Mouse (Mus musculus): ENCODE results near the gene Fhad1.

Fhad1 gene

DNA sequence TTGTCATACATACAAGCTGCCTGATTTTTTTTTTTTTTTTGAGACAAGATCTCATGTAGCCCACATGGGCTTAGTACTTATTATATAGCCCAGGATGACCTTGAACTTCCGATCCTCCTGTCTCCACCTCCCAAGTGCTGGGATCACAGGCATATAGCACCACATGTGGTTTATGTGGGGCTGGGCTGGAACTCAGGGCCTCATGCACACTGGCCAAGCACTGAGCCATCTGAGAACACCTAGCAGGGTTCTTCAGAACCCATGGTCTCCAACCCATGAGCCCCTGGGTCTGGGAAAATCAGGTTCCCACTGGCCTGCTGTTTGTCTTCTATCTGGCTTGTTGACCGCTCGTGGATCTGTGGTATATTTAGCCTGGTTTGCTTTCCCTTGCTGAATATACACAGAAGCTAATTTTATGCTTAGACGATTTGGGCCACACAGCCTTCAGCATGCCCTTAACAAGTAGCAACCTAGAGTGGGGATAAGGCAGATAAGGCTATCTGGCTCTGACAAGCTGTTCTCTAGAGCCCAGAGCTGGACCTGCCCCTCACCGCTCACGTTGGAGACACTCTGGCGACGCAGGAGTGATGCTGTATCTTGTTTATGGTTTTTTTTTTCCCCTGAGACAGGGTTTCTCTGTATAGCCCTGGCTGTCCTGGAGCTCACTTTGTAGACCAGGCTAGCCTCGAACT is 24.9 kb upstream of the Fhad1 start:
- DNase-seq (ENCODE audit: low read depth), result no peak

DNA sequence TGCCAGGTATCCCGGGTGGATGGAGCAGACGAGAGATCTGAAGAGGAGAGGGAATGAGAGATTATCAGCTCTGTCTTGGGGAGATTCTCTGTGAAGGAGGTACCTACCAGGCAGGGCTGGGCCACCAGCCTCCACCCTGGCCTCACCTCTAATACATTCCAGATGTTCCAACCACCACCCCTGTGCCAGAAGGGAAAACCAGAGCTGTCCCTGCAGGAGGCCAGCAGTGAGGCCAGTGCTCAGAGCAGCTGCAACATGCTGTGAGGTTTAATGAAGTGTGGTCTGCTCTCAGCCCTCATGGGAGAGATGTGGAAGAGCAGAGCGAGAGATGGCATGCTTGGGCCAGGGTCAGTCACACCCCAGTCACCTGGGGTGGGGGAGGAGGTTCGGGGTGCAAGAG is 23.0 kb upstream of the Fhad1 start:
- DNase-seq (ENCODE audit: low read depth), result no peak

DNA sequence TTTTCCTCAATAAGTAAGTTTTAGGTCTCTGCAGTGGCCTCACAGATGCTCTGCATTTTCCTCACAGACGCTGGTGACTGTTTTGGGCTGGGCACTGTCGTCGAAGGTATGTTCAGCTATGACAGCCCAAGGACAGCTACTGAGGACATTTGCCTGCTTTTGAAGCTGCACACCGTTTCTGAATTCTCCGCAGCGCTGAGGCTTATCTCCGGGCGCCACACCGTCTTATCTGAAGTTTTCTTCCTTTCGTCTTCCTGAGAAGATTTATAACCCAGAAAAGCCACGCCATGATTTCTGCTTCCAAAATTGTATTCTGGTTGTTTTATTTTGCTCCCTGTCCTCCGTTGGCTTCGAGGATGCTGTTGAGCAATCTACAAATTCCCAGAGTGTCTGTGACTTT is 13.7 kb upstream of the Fhad1 start:
- no peak for DNase-seq (ENCODE audit: low read depth)

DNA sequence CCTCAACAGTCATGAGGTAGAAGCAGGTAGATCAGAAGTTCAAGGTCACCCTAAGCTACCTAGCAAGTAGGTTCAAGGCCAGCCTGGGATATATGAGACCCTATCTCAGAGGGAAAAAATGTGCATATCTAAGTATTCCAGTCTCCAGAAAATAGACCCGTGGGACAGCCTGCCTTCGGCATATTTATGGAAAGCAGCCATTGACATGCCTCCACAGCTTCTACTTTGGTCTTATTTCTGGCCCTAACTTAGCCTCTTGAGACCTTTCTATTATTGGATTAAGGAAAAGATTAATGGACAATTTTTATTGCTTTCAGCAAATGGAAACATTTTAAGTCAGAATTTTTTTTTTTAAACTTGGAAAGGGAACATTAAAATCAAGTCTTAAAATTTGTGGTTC is 12.1 kb upstream of the Fhad1 start:
- no peak for DNase-seq (ENCODE audit: low read depth)

DNA sequence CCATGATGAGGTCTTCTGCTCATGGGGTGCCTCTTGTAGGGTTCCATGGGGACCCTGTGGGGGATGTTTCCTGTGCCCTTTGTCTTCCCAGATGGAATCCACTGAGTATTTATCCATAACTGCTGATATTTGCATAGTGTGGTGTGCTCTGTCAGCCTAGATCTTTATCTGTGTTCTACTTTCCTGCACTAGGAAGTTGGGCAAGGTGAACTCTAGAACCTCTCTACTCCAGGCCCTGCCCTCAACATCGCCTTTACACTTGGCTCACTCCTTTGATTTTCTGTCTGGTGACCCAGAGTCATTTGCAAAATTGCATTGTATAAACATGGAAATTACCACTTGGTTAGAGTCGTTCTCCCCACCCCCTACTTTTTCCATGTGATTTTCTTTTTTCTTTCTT is 9.7 kb upstream of the Fhad1 start:
- DNase-seq (ENCODE audit: low read depth), result no peak

DNA sequence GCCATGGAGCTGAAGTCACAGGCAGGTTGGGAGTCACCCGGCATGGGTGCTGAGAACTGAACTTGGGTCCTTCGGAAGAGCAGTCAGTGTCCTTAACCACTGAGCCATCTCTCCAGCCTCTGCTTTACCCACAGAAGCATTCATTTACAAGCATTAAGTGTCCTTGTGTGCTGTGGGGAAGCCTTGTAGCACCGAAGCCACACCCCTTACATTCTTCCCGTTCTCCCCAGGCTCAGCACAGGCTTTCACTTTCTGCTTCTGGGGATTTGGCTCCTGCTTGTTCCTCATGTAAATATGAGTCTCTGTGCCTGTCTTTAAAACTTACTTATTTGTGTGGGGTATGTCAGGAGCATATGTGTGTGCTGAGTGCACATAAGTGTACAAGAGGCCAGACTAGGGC is 8.3 kb upstream of the Fhad1 start:
- no peak for DNase-seq (ENCODE audit: low read depth)

DNA sequence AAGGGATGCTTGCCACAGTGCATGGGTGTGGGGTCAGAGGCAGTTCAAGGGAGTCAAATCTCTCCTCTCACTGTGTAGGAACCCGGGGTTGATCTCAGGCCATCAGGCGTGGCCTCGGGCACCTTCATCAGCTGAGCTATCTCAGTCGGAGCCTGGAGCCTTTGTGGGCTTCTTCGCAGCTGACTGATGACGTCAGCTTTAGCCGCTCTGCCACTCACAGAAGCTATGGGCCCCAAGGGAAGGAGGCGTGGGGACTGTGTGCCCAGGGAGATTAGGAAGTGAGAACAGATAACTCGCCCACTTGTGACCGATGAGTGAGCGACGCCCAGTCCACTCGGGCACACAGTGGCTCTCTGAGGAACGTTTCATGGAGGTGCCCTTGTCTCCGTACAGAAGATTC is 2.8 kb upstream of the Fhad1 start:
- no peak for DNase-seq (ENCODE audit: low read depth)

DNA sequence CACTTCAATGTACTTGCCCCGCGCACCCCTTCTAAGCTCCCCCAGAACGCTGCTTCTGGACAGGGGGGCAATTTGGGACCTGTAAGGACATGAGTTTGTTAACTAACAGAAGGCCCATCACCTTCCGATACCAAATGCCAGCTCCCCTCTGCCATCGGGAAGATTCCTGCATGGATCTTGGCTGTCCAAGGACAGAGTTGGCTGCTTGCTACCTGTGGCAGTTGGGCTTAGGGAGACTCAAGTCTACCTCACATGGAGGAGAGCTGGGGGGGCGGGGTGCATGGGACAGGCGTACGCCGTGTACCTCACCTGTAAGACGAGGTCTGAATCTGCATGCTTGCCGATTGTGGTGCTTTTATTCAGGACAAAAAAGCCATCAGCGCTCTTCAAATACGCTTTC is 3.6 kb downstream of the Fhad1 start:
- no peak for DNase-seq (ENCODE audit: low read depth)

DNA sequence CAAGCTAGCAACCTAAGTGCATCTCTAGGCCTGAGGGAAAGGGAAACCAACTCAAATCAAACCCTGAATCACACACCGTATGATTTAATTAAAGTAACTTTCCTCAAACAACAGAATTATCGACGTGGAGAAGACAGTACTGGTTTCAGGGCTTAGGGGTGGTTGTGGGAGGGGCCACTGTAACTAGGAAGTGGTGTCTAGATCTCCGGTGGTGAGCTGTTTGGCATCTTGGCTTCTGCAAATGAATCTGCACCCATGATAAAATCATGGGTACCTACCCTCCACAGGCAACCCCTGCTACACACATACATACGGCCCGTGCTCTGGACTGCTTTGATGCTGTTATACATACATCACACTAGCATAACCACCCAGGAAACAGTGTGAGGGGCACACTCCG is 4.4 kb downstream of the Fhad1 start:
- no peak for DNase-seq (ENCODE audit: low read depth)

DNA sequence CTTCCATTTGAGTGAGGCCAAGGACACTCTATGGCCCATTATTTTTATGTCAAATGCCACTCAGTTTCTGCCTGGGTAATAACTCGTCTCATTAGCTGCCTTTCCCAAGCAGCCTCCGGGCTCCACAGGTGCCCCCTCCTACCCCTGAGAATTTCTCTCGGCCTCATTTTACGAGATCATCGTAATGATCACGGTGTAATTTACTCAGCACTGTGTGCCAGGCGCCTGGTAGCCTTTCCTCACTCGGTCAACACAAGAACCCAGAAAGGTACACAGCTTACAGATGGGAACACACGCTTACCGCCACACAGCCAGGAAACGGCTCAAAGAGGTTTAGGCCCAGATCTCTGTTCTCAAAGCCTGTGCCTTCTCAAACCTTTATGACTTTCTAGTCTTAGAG is 6.7 kb downstream of the Fhad1 start:
- no peak for DNase-seq (ENCODE audit: low read depth)

DNA sequence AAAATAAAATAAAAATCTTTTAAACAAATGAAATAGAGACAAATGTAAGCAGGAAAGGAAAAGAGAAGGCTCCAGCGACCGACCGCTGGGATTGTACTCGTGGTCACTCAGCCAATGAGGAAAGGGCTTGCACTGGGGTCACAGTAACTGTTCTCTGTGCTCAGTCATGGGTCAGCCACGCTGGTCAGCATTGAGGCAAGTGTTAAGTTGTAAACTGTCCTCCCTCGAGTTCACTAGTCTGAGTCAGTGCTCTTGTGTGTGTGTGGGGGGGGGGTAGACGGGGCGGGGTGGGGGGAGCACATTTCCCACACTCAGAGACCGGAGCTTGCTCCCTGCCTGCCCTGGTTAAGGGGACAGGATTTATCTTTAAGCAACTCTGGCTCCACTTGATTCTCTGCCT is 14.3 kb downstream of the Fhad1 start:
- no peak for DNase-seq (ENCODE audit: low read depth)

DNA sequence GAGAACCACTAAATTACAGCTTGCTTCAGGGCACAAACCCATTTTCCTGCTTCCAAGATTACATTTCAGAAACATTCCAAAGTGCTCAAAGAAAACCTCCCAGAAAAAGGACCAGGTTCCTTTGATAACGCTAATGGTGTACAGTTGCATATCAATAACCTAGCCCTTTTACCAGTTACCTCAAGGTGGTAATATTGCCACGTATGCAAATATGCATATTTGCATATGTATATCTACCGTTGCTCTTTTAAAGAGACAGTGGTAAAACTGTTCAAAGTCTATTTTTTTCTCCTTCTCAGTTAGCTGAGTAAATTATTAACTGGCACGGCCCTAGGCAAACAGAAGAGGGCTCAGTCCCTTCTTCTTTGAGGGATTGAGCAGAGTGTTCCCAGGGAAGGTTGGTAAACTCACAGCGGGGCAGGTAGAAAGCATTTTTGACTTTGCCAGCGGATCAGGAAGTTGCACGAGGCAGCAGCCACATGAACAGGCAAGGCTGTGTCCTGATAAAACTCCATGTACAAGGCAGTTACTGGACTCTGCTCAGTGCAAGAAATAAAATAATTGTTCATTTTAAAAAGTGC is 15.3 kb downstream of the Fhad1 start:
- no peak for DNase-seq (ENCODE audit: low read depth)

DNA sequence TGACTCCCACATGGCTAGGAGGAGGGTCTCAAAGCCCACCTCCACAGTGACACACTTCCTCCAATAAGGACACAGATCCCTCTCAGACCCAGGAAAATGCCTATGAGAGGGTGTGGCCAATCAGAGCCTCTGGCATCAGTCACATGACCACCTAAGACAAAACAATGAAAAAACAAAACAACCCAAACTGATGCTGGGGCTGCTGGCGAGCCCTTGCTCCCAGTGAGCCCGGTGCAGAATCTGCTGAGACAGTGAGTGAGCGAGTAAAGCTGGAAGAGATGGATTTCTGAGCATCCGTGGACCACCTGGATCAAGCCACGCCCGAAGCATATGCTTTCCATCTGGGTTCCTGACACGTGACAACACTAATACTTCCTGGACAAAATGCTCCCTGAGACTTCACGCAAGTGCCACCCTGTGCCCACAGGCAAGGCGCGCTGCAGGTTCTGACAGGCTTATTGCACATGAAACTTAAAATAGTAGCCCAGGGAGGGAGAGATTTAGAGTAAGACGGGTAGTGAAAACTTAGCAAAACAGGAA is 16.5 kb downstream of the Fhad1 start:
- no peak for DNase-seq (ENCODE audit: low read depth)

DNA sequence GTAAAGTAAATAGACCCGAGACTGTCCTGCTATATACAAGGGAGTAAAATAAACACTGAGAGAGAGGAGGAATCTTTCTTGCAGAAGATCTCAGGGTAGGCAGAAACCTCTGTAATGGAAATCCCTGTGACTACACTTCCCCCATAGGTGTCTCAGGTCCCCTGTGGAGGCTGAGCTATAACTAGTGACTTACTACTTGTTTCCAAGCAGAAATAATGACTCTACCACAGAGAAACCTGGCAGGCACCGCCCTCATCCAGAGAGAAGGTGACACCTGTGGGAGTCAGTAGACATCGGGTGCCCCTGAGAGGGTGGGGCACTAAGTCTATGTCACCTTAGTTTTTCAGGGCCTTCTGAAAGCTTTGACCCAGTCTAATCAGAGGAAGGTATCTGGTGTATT is 18.0 kb downstream of the Fhad1 start:
- DNase-seq (ENCODE audit: low read depth), result no peak

DNA sequence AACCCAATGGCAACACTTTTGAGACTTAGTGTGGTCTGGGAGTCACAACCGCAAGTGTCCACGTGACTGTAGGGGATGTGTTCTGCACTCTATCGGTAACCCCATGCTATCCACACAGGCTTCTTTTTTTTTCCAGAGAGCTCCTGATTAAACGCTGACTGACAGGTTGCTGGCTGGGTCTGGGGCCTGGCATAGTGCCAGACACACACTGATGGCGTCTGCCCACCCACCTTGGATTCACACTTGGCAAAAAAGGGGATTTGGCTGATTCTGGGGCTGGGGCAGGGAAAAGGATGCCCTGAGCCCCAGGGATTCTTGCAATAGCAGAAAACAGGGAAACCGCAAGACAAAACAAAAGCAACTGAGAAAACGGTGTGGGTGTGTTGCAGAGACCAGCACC is 18.8 kb downstream of the Fhad1 start:
- DNase-seq (ENCODE audit: low read depth), result no peak

DNA sequence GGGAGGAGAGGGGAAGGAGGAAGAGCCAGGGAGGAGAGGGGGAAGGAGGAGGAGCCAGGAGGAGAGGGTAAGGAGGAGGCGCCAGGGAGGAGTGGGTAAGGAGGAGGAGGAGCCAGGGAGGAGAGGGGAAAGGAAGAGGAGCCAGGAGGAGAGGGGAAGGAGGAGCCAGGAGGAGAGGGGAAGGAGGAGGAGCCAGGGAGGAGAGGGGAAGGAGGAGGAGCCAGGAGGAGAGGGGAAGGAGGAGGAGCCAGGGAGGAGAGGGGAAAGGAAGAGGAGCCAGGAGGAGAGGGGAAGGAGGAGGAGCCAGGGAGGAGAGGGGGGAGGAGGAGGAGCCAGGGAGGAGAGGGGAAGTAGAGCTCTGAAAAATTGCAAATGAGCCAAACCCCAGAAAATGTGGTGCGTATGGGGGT is 20.8 kb downstream of the Fhad1 start:
- DNase-seq (ENCODE audit: low read depth), result peak; percentile 73

DNA sequence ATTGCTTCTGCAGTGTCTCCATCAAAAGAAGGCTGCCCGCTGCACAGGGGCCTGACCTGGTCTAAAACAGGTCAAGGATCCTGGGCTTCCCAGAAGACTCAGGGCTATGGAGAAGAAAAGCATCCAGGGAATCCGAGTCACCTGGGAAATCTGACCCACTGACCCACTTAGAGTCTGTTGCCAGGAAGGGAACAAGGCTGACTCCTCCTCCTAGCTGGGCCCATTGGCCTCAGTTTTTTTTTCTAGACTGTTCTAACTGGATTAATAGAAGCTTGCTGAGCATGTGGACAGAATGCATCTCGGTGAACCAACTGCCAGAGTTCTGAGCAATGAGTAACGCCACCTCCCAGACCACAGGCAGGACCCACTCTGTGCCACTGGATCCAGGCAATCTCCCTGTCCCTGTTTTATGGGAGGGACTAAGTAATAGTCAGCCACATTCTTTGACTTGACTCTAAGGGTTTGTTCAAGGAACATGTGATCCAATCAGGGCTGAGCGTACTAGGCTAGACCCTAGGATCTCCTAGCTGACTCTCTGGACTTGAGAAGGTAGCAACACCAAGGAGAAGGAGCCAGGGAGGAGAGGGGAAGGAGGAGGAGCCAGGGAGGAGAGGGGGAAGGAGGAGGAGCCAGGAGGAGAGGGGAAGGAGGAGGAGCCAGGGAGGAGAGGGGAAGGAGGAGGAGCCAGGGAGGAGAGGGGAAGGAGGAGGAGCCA is 21.4 kb downstream of the Fhad1 start:
- peak; percentile 4 for DNase-seq (ENCODE audit: low read depth)

DNA sequence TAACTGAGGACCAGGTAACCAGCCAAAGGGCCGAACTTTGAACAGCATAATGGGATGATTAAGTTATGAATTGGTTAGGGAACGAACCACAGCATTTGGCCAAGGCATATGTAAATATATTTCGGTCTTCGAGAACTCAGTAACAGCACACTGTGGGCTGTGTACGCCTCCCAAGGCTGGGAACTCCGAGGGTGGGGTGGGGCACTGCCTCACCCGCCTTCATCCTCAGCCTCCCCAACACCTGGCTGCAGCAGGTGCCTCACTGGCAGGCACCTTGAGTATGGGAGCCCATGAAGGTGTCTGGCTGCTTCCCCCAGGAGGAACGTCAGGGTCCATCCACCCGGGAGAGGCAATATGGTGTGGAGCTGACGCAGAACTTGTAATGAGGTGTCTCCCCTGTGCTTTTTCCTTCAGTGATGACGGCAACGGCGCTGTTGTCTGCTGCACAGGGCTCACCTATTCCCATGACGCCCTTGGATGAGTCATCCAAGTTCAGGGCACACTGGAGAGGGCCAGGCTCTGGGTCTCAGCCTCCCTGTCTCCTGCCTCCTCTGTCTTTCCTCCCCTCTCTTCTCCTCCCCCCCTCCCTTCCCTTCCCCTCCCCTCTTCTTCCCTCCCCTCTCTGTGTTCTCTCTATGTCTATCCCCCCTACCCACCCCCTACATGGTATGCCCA is 22.2 kb downstream of the Fhad1 start:
- DNase-seq (ENCODE audit: low read depth), result no peak

DNA sequence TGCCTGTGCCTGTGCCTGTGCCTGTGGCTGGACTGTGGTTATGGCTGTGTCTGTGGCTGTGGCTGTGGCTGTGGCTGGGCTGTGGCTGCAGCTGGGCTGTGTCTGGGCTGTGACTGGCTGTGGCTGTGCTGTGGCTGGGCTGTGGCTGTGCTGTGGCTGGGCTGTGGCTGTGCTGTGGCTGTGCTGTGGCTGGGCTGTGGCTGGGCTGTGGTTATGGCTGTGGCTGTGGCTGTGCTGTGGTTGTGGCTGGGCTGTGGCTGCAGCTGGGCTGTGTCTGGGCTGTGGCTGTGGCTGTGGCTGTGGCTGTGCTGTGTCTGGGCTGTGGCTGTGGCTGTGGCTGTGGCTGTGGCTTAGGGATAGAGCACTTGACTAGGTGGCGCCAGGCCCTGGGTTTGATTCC is 26.7 kb downstream of the Fhad1 start:
- DNase-seq (ENCODE audit: low read depth), result no peak

DNA sequence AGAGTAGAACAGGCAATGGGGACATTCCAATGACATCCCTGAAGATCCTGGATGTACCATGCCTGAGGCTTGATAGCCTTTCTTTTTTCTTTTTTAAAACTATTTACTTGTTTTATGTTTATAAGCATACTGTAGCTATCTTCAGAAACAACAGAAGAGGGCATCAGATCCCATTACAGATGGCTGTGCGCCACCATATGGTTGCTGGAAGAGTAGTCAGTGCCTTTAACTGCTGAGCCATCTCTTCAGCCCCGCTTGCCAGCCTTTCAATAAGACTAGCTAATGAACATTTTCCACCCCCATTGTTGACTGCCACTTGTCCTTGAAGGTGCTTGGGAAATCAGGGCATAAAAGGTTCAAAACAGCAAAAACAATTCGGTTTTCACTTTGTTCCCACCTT is 31.2 kb downstream of the Fhad1 start:
- no peak for DNase-seq (ENCODE audit: low read depth)

DNA sequence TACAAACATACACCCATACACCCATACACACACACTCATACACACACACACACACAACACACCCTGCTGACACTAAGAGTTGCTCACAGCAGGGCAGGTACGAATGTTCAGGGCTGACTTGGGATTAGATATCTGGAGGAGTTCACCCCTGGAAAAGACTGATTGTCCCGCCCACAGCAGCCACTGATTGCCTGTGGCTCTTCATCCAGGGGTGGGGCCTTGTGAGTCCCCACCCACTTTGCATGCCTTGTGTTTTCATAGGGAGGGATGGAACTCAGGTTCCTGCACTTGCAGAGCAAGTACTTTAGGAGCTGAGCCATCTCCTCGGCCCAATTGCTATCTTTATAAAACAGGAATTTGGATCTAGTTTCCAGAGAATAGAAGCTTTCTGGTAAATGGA is 33.4 kb downstream of the Fhad1 start:
- no peak for DNase-seq (ENCODE audit: low read depth)

DNA sequence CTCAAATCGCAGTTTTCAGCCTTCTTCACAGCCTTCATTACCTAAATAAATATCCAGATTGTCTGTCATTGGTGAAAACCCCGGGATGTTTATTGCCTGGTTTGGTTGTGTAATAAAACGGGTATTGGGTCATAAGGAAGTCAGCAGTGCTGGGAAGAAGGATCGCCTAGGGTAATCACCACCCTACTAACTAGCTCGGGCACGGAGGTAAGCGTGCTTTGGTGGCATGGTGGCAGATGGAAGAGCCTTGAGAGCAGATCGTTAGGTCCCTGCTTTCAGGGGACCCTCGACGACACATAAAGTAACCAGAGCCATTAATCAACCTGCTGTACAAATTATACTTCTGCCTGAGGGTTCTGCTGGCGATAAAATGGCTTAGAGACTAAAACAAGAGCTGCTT is 36.3 kb downstream of the Fhad1 start:
- no peak for DNase-seq (ENCODE audit: low read depth)

DNA sequence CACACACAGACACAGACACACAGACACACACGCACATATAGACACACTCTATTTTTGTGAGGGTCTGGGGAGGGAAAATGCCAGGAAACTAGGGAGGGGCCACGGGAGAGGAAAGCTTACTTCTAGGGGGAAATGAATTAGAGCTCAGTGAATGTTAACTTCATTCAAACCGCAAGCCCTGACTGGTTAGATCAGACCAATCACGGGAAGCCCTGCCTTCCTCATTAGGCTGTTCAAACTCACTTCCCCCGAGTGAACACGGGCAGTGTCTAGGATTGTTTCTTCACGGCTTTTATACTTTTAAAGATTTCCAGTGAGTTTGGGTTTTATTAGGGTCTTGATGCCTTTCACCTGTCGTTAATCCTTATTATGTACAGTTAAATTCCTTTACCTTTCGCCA is 37.5 kb downstream of the Fhad1 start:
- peak; percentile 26 for DNase-seq (ENCODE audit: low read depth)

All from 416B (cell line).